Mouse (Mus musculus): ENCODE measurements around the gene Rnpc3.

Rnpc3 gene

GRCm38 (mm10) chr3:113629606-113630359, at the start of gene Rnpc3:
Gene Rnpc3, minus strand, starts transcription at chr3:113630149.
- peak; percentile 96 for DNase-seq

GRCm38 (mm10) chr3:113656940-113657339, 27.0 kb upstream of the Rnpc3 start:
- no peak for DNase-seq

DNA sequence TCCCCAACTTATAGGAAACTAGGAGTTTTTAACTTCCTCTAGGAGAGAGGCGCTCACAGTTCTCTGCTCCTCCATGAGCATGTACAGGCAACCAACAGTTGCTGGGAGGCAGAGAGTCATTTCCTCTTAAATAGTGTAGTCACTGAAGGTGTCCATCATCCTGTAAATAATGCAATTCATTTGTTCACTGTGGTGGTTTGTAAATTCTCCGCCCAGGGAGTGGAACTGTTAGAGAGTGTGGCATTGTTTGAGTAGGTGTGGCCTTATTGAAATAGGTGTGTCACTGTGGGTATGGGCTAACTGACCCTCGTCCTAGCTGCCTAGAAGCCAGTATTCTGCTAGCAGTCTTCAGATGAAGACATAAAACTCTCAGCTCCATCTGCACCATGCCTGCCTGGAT, 24.4 kb upstream of the Rnpc3 start:
- DNase-seq: no peak

DNA sequence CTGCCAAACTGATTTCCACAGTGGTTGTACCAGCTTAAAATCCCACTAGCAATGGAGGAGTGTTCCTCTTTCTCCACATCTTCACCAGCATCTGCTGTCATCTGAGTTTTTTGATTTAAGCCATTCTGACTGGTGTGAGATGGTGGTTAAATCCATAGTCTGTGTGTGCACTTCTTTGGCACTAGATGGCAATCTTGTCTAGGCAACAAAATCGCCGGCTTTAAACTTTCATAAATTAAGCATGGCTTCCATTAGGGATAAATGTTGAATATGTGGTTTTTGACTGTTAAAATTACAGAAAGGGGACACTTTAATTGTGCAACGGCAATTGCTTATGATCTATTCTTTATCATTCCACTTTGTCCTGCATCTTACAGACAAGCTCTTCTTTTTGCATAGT, 21.4 kb upstream of the Rnpc3 start:
- DNase-seq: peak; percentile 6

DNA sequence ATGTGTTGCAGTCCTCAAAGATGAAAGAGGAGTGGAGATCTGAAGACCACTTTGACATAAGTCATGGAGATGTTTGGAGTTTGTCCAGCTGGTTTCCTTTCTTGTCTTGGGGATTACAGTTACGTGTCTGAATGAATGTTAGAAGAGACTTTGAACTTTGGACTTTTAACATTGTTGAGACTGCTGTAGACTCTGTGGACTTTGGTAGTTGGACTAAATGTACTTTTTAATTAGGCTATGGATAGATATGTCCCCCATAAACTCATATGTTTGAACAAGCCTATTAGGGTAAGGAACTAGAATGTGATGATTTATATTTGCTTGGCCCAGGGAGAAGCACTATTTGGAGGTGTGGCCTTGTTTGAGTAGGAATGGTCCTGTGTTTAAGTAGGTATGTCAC, 9.6 kb upstream of the Rnpc3 start:
- no peak for DNase-seq

GRCm38 (mm10) chr3:113634220-113634619, 4.3 kb upstream of the Rnpc3 start:
- no peak for DNase-seq

- DNase-seq: no peak
Observed at GRCm38 (mm10) chr3:113631611-113632010, 1.7 kb upstream of the Rnpc3 start.

DNA sequence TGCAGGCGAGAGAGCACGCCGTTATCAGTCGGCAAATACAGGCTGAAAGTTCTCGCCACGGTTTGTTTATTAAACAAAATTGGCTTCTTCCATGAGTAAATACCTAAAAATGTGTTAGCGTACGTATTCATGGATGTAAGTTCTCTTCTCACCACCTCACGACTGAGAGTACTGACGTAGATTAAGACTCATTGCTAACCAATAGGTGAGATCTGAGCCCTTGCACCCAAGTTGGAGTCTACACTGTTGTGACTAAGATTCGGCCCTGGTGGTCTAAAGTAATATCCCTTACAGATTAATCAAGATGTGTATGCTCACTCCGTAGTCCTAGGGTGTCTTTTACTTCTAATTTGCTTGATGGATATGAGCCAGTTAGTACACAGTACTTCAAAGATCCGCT, 615 bp upstream of the Rnpc3 start:
- no peak for DNase-seq

DNA sequence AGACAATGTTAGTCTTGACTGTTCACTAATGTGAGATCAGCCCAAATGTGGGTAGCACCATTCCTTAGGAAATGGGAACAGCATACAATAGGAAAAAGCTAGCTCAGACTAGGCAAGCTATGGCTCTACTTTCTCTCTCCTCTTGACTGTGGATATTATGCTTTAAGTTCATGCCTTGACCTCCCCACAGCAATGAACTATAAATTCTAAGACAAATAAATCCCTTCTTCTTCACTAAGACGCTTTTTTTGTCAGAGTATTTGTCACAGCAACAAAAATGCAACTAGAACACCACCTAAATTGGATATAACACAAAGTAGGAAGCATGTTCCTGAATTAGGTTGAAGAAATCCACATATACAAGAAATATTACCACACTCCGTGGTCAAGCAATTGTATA, 23.4 kb downstream of the Rnpc3 start, which contains the start of gene Amy1:
TSS of gene Amy1 (minus strand) at position 101 of the 400 bp plus-strand sequence.
- DNase-seq: no peak

- DNase-seq: no peak
Observed at GRCm38 (mm10) chr3:113590844-113591243, 39.1 kb downstream of the Rnpc3 start.

DNA sequence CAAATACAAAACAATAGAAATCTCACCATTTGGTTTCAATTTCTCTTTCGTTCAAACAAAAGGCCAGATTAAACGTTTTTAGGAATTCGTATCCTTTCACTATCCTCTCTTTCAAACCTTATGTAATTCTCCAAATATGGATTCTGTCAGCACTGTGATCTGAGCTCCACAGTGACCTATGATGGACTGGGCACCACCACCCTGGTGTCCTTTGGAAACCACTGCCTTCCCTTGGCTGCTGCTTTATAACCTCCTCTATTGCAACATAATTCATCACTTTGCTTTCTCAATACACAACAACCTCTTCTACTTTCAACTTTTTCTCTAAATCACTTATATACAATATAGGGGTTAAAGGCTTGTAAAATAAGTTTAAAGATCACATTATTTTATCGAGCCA, 55.4 kb downstream of the Rnpc3 start:
- DNase-seq: no peak

DNA sequence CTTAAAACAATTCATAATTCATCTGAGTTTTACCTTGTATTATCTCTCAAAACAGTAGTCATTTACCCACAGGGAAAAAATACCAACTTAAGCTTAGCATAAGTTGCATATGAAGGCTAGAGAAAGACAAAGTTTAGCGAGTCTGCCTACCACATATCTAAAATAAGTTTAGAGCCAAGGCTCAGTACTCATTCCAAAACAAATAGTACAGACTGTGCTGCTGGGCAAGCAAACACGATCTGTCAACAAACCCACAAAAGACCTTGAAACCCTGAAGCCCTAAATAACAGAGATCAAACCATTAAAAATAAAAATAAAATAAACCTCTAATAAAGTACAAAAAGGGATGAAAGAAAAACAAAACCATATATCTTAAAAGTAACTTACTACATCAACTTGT, 55.8 kb downstream of the Rnpc3 start:
- no peak for DNase-seq

DNA sequence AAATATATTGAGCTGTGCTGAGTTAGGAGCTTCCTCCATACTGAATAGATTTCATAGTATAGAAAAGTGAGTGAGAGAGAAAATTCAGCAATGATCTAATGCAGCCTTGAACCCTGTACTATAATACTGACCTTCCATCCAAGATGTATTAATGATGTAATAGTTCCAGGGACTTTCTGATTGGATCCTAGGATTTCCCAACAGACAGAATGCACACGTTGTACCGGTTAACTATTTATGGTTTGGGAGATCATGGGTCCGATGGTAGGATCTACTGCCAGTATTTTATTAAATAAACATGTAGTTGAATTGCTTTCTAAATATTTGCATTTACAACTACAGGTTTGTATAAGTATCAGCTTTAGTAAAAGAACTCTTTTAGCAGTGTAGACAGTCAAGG, 57.8 kb downstream of the Rnpc3 start:
- no peak for DNase-seq

All from right cerebral cortex, postnatal 4 days (tissue).